Mouse (Mus musculus) frontal cortex, adult 2 months (tissue): Measurements from ENCODE around the gene Cbarp. TPM values are rescaled to one million over a fixed set of nuclear protein-coding genes. Genes with fewer than 3 reads are reported as not detected.

ENCODE experiments used
- DNase-seq, 2 experiments: peaks; one replicate each; pipeline ENCODE4 v3.0.0; 2022; ENCODE audit warnings: low spot score in 1 of 2; ENCODE audit errors: extremely low spot score in 1 of 2
- polyA plus RNA-seq: library from polyadenylated mRNA; depleted of rRNA; stranded (reverse); fragments of >200 nt; gene quantifications from 2 replicates; pipeline ENCODE4 v1.2.3, GENCODE M21; 2012

Gene Cbarp
- polyA plus RNA-seq, 1 experiment, result 252 TPM

DNA sequence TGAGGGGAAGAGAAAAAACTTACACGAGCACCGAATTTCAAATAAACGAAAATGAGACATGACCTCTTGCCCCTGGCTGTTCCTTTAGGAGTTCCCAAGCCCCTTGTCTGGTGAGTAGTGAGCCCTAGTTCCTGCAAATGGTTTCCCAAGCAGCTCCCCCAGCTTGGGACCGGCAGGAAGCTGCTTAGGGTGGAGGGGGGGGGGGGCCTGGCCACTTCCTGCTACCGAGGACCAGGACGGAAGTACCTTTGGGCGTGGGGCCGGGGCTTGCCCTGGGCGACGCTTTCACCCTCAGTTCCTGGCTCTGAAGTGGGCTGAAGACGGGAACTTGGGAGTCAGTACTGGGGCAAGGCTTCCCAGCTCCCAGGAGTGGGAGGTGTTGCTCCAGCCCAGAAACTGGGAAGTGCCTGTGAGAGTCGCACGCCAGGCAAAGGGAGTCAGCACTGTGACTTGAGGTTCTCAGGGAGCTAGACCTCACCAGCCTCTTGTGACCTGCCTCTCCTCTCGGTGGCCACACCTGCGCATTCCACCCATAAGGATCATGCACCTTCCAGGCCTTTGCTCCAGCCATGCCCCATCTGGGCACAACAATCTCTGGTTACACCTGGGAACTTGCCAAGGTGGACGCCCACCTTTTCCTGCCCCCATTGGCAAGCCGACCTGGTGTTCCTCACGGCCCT lies 17.8 kb upstream of the Cbarp start:
- DNase-seq, result peak in 1 of 2 experiments; percentile 63

DNA sequence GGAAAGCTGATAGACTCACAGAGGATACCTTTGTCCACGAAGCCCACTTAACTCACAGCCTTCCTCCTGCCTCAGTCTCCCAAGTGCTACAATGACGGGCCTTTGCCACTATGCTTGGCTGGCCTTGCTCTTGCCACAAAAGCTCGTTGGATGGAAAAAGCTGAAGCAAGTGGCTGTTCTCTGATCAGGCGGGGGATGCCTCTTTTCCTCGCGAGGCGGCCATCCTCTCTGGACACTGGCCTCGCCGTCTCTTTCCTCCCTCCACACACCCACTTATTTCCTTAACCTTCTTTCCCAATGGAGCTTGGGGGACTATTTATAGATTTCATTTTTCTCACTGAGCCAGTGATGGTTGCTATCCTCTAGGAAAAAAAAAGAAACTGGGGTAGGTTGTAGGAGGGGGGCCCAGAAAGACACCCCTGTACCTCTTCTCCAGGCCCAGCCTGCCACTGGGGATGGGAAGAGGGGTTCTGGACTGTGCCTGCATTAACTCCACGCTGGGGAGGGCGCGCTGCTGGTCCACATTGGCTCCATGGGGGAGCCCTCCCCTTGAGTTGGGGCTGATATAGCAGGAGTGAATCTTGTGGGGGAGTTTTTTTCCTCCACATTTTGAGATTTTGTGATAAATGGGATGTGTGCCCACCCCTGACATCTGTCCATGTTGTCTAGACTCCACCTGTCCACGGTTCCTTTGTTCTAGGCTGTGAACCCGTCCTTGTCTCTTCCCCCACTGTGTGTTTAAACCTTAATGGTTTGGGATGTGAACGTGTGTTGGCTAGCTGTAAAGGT lies 16.7 kb upstream of the Cbarp start:
- peak in 1 of 2 experiments; percentile 60 for DNase-seq

DNA sequence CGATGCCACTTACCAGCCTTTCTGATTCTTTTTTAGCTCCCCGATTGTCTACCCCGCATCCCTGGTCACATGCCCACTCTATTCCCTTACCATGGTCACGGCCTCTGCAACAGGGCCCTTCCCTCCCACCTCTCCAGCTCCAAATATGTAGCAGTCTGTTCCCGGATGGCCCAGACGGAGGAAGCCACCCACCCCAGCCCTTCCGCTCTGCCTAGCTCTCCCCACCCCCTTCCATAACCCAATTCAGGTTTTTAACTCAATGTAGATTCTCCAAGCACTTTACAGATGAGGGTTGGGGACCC lies 16.1 kb upstream of the Cbarp start:
- DNase-seq, result no peak

DNA sequence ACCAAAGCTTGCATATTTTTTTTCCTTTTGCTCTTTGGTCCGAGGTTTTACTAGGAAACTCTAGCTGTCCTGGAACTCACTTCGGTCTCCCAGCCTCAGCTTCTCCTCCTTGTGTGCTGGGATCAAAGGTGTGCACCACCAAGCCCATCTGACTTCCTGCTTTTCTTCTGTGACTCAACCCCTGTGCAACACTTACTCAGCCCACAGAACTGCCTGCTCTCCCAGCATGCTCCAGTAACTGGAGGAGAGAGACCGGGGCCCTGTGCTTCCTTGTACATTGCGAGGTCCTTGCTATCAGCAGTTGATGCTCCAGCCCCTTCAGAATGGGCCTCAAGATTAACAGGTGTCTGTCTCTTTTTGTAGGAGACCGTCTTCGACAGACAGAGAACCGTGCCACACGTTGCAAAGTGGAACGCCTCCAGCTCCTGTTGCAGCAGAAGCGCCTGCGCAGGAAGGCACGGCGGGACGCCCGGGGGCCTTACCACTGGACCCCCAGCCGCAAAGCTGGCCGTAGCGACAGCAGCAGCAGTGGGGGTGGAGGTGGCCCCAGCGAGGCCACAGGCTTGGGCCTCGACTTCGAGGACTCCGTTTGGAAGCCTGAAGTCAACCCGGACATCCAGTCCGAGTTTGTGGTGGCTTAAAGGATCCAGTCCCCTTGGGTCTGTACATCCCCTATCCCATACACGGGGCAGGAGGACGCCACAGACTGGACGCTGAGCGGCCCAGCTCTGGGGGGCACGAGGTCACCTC lies 15.5 kb upstream of the Cbarp start:
- peak in 1 of 2 experiments; percentile 60 for DNase-seq

DNA sequence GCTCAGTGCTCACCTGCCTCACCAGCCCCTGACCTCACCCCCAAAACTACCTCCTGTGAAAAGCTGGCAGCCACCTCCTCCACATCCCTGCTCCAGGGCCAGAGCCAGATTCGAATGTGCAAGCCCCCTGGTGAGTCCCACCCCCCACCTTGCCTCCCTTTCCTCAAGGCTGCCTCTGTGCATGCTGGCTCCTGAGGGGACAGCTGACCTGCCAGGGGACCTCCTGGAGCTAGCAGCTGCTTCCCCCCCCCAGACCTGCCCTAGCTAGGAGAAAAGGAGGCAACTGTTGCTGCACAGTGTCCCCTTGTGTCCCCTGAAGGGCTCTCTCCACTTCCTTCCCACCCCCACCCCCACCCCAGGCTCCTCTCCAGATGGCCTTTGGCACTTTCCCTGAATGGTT lies 14.6 kb upstream of the Cbarp start:
- no peak for DNase-seq

DNA sequence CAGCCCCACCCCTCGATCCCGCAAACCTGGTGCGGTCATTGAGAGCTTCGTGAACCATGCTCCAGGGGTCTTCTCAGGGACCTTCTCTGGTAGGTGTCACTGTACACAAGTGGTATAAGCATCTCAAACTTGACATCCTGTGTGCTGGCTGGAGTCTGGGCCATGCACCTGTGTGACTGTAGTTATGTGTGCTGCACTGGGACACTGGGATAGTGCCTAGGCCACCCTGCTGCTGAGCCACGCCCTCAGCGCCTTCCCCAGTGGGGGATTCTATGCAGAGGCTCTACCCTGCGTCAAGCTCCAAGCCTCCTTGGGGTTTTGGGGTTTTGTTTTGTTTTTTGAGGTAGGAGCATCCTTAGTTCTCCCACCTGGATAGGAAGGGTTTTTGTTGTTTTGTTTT lies 13.7 kb upstream of the Cbarp start:
- DNase-seq, result no peak

DNA sequence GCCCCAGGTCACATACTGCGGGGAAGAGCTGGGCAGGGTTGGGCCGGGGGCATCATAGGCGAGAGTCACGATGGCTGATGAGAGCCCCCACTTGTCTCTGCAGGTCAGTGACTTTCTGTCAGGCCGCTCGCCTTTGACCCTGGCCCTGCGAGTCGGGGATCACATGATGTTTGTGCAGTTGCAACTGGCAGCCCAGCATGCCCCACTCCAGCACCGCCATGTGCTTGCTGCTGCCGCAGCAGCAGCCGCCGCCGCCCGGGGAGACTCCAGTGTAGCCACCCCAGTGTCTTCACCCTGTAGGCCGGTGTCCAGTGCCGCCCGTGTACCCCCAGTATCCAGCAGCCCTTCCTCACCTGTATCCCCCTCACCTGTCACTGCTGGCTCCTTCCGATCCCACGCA lies 13.1 kb upstream of the Cbarp start:
- no peak for DNase-seq

DNA sequence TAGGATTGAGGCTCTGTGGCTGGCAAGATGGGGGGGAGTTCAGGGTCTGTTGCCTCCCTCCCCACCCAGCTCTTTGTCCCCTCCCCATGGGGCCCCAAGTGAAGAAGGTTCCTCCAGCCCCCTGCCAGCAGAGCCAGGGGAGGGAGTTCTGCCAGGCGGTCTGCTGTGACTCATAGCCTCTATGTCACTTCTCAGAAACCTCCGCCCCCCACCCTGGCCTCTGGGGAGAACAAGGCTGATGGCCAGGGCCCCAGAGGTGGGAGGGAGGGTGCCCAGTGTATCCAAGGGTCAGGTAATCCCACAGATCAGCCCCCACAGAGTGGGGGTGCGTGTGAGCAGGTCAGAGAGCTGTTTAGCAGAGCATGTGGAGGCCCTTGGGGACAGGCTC lies 12.2 kb upstream of the Cbarp start:
- no peak for DNase-seq

DNA sequence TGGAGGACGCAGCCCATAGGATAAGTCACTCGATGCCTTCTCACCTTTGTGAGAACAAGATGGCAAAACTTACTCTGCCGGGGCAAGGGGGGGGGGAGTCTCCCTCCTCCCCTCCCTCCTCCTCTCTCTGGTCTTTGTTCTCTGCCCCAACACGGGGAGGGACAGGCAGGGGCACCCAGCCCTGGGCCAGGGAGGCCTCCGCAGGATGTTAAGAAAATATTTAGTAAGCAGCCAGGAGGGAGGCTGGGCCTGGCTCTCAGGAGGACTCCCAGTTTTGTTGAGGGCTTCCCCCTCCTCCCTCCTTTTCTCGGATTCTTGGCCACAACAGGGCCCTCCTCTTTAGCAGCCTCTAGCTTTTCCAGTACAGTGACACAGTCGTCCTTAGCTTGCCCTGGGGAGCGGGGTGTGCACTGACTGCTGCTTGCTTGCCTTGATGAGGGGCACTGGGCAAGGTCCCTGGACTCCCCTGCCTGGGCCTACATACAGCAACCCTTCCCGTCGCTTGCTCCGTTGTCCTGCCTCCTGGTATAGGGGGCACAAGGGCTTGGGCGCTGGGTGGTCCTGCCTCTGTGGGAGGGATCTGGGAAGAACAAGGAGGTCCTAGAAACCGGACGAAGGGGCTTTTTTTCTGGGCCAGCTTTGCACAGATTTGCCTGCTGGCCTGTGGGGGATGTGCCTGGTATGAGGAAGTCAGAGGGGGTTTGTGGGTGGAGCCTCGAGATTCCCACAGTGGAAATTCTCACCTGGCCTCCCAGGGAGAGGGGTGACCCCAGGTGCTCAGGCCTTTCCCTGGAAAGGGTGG lies 11.6 kb upstream of the Cbarp start:
- no peak for DNase-seq

DNA sequence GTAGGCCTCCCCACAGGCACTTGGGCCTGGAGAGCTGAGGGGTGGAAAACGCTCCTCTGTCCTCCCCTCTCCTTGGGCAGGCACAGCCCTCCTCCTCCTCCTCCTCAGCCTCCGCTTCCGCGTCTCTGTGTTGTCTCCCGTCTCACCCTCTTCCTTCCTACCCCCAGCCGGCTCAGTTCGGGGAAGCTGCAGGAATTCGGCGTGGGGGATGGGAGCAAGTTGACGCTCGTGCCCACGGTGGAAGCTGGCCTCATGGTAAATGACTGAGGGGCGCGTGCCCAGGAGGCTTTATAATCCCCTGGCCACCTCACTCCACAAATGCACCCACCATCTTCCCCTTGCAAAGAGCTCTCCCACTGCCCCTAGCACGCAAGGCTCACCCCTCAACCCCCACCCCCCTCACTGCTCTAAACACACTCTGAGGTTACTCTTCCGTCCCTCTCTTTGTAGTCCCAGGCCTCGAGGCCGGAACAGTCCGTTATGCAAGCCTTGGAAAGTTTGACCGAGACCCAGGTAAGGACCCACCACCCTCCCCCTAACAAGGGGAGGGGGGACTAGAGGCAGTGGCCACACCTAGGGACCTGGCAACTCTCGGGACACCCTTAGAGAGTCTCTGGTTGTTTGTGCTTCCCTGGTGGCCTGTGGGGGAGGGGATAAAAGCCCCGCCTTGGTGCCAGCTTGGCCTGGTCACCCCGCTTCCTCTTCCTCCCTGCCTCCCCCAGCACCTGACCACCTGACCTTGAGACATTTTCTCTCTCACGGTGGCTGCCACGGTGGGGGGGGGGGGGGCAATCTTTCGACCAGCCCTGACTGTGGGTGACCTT lies 10.8 kb upstream of the Cbarp start:
- peak in 1 of 2 experiments; percentile 70 for DNase-seq

DNA sequence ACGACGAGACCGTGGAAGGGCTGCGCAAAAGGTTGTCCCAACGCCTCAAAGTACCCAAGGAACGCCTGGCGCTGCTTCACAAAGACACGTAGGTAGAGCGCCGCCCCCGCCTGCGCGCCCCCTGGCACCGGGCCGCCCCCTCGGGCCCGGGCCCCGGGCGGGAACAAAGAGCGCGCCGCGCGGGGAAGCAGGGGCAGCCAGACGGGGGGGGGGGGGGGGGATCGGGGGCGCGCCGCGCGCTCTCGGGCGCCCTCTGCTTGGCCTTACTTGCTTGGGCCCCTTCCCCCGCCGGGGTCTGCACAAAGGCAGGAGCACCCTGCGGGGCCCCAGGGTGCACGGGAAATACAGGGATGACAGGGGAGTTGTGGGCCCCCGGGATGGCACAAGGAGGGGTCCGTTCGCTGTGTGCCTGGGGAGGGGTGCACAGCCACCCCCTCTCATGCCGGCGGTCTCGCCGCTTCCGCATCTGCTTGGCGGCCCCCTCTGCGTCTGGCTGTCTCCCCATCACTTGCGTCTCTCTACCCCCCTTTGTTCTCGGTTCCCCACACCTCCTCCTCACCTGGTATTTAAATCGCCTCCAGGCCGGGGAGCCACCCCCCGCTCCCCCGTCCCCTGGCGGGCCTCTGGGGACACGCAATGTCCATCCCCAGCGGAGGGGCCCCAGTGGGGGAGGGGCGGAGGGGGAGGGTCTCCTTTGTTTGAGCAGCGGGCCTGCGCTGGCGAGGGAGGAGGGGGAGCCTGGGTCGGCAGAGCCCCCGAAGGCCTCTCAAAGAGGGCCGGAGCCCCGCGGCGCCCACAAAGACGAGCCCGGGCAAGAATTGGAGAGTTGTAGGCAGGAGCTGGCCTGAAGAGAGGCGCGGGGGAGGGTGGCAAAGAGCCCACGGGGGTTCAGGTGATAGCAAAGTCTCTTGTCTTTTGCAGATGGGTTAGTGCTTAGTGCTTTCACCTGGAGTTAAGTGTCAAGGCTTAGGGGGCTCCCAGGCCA lies 9.9 kb upstream of the Cbarp start:
- DNase-seq, result no peak

DNA sequence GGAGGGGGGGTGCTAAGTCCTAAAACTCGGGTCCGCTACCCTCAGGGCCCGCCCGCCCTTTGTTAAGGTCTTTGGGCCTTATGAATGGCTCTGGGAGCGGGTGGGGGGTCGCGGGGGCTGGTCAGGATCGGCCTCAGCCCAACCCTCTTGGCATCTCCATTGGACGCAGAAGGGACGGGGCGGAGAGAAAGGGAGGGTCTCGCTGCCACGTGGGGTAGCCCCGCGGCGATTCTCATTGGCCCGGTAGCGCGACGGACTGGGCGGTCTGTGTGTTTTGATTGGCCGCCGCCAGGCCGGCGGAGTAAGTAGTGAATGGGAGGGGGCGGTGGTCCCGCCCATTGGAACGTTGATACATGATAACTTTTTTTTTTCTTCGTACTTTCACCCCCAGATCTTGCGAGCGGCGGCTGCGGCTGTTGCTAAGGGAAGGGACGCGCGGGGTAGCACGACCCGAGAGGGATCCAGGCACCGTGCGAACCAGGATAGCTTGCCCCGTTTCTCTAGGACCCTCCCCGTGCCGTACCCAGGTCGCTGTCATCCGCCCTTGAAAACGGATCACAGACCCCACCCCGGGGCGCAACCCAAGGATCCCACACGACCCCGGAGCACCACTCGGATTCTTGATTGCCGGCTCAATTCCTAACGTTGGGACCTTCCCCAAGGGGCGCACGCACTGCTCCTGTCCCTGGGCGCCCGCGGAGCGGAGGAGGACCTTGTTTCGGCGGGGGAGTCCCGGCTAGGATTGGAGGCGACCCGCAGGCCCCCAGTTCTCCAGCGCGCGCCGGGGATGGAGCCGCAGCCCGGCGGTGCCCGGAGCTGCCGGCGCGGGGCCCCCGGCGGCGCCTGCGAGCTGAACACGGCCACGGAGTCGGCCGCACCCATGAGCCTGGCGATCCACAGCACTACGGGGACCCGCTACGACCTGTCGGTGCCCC lies 8.9 kb upstream of the Cbarp start:
- peak; percentile 97 to 98 for DNase-seq

DNA sequence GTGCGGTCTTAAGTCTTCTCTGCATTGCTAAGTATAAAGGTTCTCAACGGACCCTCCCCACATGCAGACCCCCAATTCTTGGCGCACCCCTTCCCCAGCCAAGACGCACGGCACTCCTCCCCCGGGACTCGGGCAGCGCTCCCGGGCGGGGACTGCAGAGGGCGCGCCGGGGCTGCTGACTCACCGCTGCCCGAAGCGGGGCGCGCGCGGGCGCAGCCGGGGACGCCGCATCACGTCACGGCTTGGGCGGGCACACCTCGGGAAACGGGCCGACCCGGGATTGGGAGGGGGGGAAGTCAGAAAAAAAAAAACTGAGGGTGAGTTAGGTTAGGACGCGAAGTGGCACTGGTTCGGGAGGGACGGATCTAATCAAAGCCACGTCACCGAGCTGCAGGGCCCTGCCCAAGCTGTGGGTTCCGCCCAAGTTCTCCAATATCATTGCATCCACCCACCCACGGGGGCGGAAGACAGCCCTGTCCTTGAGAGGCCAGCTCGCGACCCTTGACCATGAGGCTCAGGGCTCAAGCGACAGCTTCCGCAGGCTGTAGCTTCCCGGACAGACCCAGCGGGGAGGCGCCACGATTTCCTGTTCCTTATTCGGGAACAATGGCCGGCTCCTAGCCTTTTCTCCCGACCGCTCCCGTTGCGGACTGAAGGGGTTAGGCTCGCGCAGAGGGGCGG lies 8.1 kb upstream of the Cbarp start:
- DNase-seq, result peak; percentile 83 to 95

DNA sequence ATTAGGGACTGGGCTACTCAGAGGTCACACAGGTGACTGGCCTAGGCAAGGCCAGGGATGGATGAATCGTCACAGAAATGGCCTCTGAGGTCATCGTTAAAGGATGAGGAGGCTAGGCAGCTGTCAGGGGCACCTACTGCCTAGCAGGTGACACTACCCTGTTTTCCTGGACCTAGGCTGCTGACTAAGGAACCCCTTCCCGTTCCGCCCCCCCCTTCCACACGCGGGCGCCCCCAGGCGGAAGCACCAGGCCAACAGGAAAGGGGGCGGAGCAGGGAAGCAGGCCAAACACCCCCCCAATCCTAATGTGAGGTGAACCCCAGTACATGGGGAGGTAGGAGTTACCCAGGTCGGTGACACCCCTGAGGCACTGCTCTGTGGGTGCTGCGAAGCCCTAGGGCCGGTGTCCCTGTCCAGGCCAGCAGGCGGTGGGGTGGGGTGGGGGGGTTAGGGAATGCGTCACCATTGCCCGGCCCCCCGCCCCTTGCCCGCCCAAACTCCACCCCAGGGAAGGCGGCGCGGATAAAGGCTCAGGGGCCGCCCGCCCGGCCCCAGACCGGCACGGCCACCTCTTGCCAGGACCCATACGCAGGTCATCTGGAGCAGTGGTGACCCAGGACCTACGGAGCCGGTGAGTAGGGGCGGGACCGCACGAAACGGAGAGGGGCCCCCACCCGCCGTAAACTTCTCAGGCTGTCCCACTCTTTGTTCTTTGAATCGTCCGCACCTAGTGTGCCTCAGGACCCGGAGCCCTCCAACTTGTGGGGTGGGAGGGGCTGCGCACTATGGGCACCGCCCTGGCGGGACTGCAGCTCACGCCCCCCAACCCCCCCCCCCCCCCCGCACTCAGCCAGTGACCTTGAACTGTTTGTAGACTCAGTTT lies 7.3 kb upstream of the Cbarp start, which contains the start of gene Midn:
Gene Midn, plus strand, starts transcription at position 554 of the 883 bp plus-strand sequence.
- peak in 1 of 2 experiments; percentile 80 for DNase-seq

DNA sequence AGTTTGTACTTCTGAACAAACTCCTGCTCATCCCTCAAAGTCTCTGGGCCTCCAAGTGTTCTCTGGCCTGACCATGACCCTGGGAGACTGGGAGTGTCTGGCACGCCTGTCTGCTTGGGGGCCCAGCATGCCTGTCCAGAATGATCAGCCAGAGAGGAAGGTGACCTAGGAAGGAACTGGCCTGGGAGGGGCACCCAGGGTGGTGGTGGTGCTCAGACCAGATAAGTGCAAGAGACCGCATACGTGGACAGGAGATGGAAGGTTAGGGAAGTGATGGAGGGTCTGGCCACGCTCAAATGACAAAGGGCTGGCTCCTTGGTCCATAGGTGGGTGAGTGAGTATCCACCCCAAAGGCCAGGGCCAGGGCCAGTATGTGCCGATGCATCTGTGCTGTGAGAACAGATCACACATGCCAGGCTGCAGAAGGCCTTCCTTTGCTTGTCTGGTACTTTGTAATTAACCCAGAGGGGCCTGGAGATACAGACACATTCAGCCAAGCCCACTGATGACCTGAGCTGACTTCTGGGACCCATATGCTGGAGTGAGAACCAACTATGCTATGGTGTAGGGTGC lies 6.6 kb upstream of the Cbarp start:
- DNase-seq, result peak in 1 of 2 experiments; percentile 12

DNA sequence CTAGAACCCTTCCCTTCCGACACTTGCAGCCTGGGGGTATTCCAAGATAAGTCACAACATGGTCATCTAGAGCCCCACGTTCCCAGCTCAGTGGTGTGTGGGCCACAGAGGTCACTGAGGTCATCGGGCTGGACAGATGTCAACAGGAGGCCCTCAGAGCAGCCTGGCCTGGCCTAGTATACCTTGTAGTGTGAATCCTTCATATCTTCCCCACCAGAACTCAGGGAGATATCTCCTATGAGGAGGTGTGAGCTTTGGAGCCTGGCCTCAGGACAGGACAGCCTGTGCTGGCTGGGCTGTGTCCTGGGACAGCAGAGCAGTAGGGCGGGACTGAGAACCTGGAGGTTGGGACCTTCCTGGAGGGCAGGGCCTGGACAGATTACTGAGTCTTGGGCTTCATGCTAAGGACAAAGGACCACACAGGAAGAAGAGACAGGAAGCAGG lies 6.0 kb upstream of the Cbarp start:
- DNase-seq, result no peak
